Mouse (Mus musculus) embryonic fibroblast, embryonic 13.5 days (primary cell): Measurements from ENCODE around the gene Trpm8.

Experiments used
- CTCF ChIP-seq: IDR thresholded peaks from 2 replicates; pipeline ENCODE4 v1.5.1; 2011; ENCODE audit warnings: mild to moderate bottlenecking, control low read depth, low read length, moderate library complexity, borderline replicate concordance; ENCODE audit not compliant: insufficient read depth
- POLR2A ChIP-seq: IDR thresholded peaks from 2 replicates; pipeline ENCODE4 v1.6.1; 2011; ENCODE audit warnings: low read depth, mild to moderate bottlenecking, control low read depth, low read length, moderate library complexity

- TF ChIP-seq CTCF (no peak), POLR2A (no peak)
Measured at GRCm38 (mm10) chr1:88378446-88378845, 101.0 kb downstream of the Trpm8 start.
